8 mouse cellular contexts compared by ENCODE assay signal in the genomic region with DNA sequence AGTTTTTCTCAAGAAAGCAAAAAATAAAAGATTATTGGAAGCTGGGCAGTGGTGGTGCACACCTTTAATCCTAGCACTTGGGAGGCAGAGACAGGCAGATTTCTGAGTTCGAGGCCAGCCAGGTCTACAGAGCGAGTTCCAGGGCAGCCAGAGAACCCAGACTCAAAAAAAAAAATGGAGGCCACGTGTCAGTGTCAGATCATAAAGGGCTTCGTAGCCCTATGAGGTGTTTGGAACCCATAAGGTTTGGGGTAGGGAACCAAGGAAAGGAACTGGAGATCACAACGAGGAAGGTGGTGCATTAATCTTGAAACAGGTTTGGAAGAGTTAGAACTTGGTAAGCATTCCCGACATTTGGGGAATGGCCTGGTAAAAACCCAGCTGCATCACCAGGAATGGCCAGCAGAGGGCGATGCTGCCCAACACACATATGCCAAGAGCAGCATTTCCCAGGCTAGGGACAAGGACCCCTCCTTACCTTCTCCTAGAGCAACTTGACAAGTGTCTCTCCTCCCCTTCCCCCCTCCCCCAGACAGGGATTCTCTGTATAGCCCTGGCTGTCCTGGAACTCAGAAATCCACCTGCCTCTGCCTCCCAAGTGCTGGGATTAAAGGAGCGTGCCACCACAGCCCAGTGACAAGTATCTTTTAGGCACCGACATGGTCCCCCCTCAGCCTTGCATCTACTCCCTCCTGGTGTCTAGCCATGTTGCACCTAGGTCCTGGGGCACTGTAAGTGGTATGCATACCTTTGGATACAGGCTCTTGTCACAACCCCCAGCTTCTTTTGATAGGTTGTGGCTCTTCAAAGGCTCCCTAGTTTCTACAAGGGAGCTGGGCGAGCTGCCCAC. TPM values are rescaled to one million over a fixed set of nuclear protein-coding genes. Genes with fewer than 3 reads are reported as not detected.
DNase-seq lines count a peak whose midpoint lies in the region; ATAC-seq and TF ChIP-seq lines count a peak whose summit lies in the region.

No protein-coding gene starts in this region.

- no peak; the same call in none of the 2 replicates for TF ChIP-seq CTCF in heart, adult 2 months (IDR thresholded peaks at IDR 0.05)
- peak; percentile 92 for TF ChIP-seq CTCF in midbrain, postnatal 0 days (IDR thresholded peaks at IDR 0.05)

- H3K27me3 ChIP-seq in heart, adult 2 months (ENCODE audit: control insufficient read depth, insufficient read depth, low read length): no peaks in the 10 kb centered on the region
- H3K27me3 ChIP-seq in kidney, embryonic 14.5 days (ENCODE audit: control insufficient read depth, insufficient read depth, low read length): no peaks in the 10 kb centered on the region
- no peaks in the 10 kb centered on the region for H3K27me3 ChIP-seq in midbrain, postnatal 0 days (ENCODE audit: insufficient read depth, low read length)

- peak; percentile 90 for TF ChIP-seq EP300 in heart, adult 2 months (IDR thresholded peaks at IDR 0.05; ENCODE audit: insufficient read depth, low read depth, low read length)

- WGBS in heart, adult 2 months: 52% methylated on average over 10 of the region's 10 CpGs
- 66% methylated on average over 10 of the region's 10 CpGs for WGBS in kidney, embryonic 14.5 days
- WGBS in midbrain, postnatal 0 days: 60% methylated on average over 10 of the region's 10 CpGs

- H3K79me2 ChIP-seq in heart, adult 2 months (replicated peaks; ENCODE audit: control insufficient read depth, insufficient read depth, low read length): no peaks in the 10 kb centered on the region

- TF ChIP-seq POLR2A in heart, adult 2 months (IDR thresholded peaks at IDR 0.05; ENCODE audit: insufficient read depth, low read depth, low read length): no peak

- H3K4me3 ChIP-seq in heart, adult 2 months: no peak overlapping the region
- H3K4me3 ChIP-seq in kidney, embryonic 14.5 days (ENCODE audit: low read length): no peak overlapping the region
- H3K4me3 ChIP-seq in midbrain, postnatal 0 days (ENCODE audit: low read depth, low read length): no peak overlapping the region

- peak overlapping the region; percentile 97; the same call in 1 of the 2 replicates for H3K27ac ChIP-seq in heart, adult 2 months
- no peak overlapping the region; the same call in 1 of the 2 replicates for H3K27ac ChIP-seq in kidney, embryonic 14.5 days (ENCODE audit: low read depth, low read length)
- no peak overlapping the region for H3K27ac ChIP-seq in midbrain, postnatal 0 days (ENCODE audit: low read depth, low read length)

- intact Hi-C loops in heart, adult 2 months (cut with DNase I): loop anchor here (1.0 to 2.0 kb wide), 4 partner anchors 33 to 85 kb away; partner anchors contain the start of genes Bckdha, Exosc5 and Tgfb1

- ATAC-seq in kidney, embryonic 14.5 days (ENCODE audit: low FRiP score, low TSS enrichment): peak; percentile 36; the same call in 1 of the 2 replicates
- ATAC-seq in midbrain, postnatal 0 days (ENCODE audit: low FRiP score): peak; percentile 44; the same call in 1 of the 2 replicates

- H3K4me1 ChIP-seq in heart, adult 2 months (ENCODE audit: control insufficient read depth, insufficient read depth, low read length): peaks cover 6% of the 10 kb centered on the region
- peaks cover 13% of the 10 kb centered on the region for H3K4me1 ChIP-seq in kidney, embryonic 14.5 days (ENCODE audit: control insufficient read depth, insufficient read depth, low read length)
- peaks cover 10% of the 10 kb centered on the region; the same call in 1 of the 2 replicates for H3K4me1 ChIP-seq in midbrain, postnatal 0 days (ENCODE audit: insufficient read depth, low read length)

- no peak overlapping the region for H3K4me2 ChIP-seq in kidney, embryonic 14.5 days (replicated peaks; ENCODE audit: low read depth, low read length)
- H3K4me2 ChIP-seq in midbrain, postnatal 0 days (ENCODE audit: low read depth, low read length, poor library complexity, severe bottlenecking): no peak overlapping the region

- peak; percentile 71 for DNase-seq in urinary bladder, postnatal 14 days (ENCODE audit: low spot score)
- DNase-seq in urinary bladder, adult 18-20 months (ENCODE audit: low spot score in 2 of 2): no peak
- DNase-seq in embryo, embryonic 10 days (ENCODE audit: low spot score): peak; percentile 89
- peak; percentile 70 to 90 for DNase-seq in heart, adult 2 months
- peak; percentile 82 for DNase-seq in liver
- peak; percentile 75 for DNase-seq in midbrain, postnatal 0 days (ENCODE audit: low spot score)
- peak; percentile 38 to 48 for DNase-seq in spleen, postnatal 36 days (ENCODE audit: low spot score in 2 of 2)

- no peak overlapping the region for H3K9ac ChIP-seq in heart, adult 2 months (ENCODE audit: low read depth, low read length)
- H3K9ac ChIP-seq in kidney, embryonic 14.5 days (ENCODE audit: low read depth, low read length): no peak overlapping the region
- no peak overlapping the region for H3K9ac ChIP-seq in midbrain, postnatal 0 days (replicated peaks; ENCODE audit: low read length, poor library complexity, severe bottlenecking)

- H3K9me3 ChIP-seq in kidney, embryonic 14.5 days (ENCODE audit: control insufficient read depth, low read length): no peaks in the 10 kb centered on the region
- H3K9me3 ChIP-seq in midbrain, postnatal 0 days (ENCODE audit: low read length): no peaks in the 10 kb centered on the region

- no peaks in the 10 kb centered on the region; the same call in 1 of the 2 replicates for H3K36me3 ChIP-seq in heart, adult 2 months (ENCODE audit: control insufficient read depth, insufficient read depth, low read length)
- peaks cover 64% of the 10 kb centered on the region for H3K36me3 ChIP-seq in kidney, embryonic 14.5 days (ENCODE audit: control insufficient read depth, insufficient read depth, low read length)
- peaks cover 49% of the 10 kb centered on the region for H3K36me3 ChIP-seq in midbrain, postnatal 0 days (ENCODE audit: insufficient read depth, low read length)

RNA-seq across cellular contexts. Expression of gene Ccdc97, which starts 1.1 kb away (rescaled TPM):
- total RNA-seq in heart, adult 2 months (2021): 10 to 100 TPM; 51.8 to 59.3 TPM
- polyA plus RNA-seq in heart, adult 2 months (2012; rRNA removed): 62.9 and 72.6 TPM in 2 replicates
- polyA plus RNA-seq in kidney, embryonic 14.5 days (2014; fragmentation: Nextera tagmentation; extraction: Ambion mirVana): 24.8 and 32.4 TPM in 2 replicates
- 27.0 and 38.3 TPM in 2 replicates for total RNA-seq in midbrain, postnatal 0 days (2014; rRNA removed)
- polyA plus RNA-seq in midbrain, postnatal 0 days (2015; fragmentation: Nextera tagmentation; extraction: Ambion mirVana): 29.1 and 34.4 TPM in 2 replicates

RNA-seq across cellular contexts. Expression of gene Tgfb1, which starts 33.2 kb away (rescaled TPM):
- 10 to 100 TPM; 21.5 to 22.5 TPM for total RNA-seq in heart, adult 2 months (2021)
- polyA plus RNA-seq in heart, adult 2 months (2012; rRNA removed): 16.3 and 24.7 TPM in 2 replicates
- 3.8 and 5.1 TPM in 2 replicates for polyA plus RNA-seq in kidney, embryonic 14.5 days (2014; fragmentation: Nextera tagmentation; extraction: Ambion mirVana)
- total RNA-seq in midbrain, postnatal 0 days (2014; rRNA removed): 2.2 and 2.5 TPM in 2 replicates
- polyA plus RNA-seq in midbrain, postnatal 0 days (2015; fragmentation: Nextera tagmentation; extraction: Ambion mirVana): 0.53 and 0.88 TPM in 2 replicates

RNA-seq across cellular contexts. Expression of gene Hnrnpul1, which starts 34.6 kb away (rescaled TPM):
- 10 to 100 TPM; 71.0 to 76.2 TPM for total RNA-seq in heart, adult 2 months (2021)
- 24.5 and 29.4 TPM in 2 replicates for polyA plus RNA-seq in heart, adult 2 months (2012; rRNA removed)
- 65.6 and 86.2 TPM in 2 replicates for polyA plus RNA-seq in kidney, embryonic 14.5 days (2014; fragmentation: Nextera tagmentation; extraction: Ambion mirVana)
- 117 and 126 TPM in 2 replicates for total RNA-seq in midbrain, postnatal 0 days (2014; rRNA removed)
- polyA plus RNA-seq in midbrain, postnatal 0 days (2015; fragmentation: Nextera tagmentation; extraction: Ambion mirVana): 41.8 and 47.8 TPM in 2 replicates

RNA-seq across cellular contexts. Expression of gene B9d2, which starts 39.4 kb away (rescaled TPM):
- total RNA-seq in heart, adult 2 months (2021): 10 to 100 TPM in 1 of 2 experiments, 1 to 10 TPM in 1; 7.9 to 10.2 TPM
- 31.5 and 32.2 TPM in 2 replicates for polyA plus RNA-seq in heart, adult 2 months (2012; rRNA removed)
- polyA plus RNA-seq in kidney, embryonic 14.5 days (2014; fragmentation: Nextera tagmentation; extraction: Ambion mirVana): 33.6 and 36.5 TPM in 2 replicates
- total RNA-seq in midbrain, postnatal 0 days (2014; rRNA removed): 22.8 and 32.1 TPM in 2 replicates
- polyA plus RNA-seq in midbrain, postnatal 0 days (2015; fragmentation: Nextera tagmentation; extraction: Ambion mirVana): 58.2 and 67.2 TPM in 2 replicates

RNA-seq across cellular contexts. Expression of gene Tmem91, which starts 45.0 kb away (rescaled TPM):
- total RNA-seq in heart, adult 2 months (2021): not detected
- 1.1 TPM in 1 of 2 replicates, not detected in the other for polyA plus RNA-seq in heart, adult 2 months (2012; rRNA removed)
- polyA plus RNA-seq in kidney, embryonic 14.5 days (2014; fragmentation: Nextera tagmentation; extraction: Ambion mirVana): 1.8 and 2.5 TPM in 2 replicates
- 60.8 and 94.4 TPM in 2 replicates for total RNA-seq in midbrain, postnatal 0 days (2014; rRNA removed)
- 186 and 200 TPM in 2 replicates for polyA plus RNA-seq in midbrain, postnatal 0 days (2015; fragmentation: Nextera tagmentation; extraction: Ambion mirVana)

Comparison
In these comparisons a context has a peak if more than half of its experiments do, and no peak if none do; other contexts are left out.
1. DNase-seq: peak in urinary bladder, postnatal 14 days (single experiment), embryo, embryonic 10 days (single experiment), heart, adult 2 months (2 of 2), liver (single experiment), midbrain, postnatal 0 days (single experiment) and spleen, postnatal 36 days (2 of 2); none in urinary bladder, adult 18-20 months (0 of 2).